Mouse (Mus musculus) CH12.LX (cell line): ENCODE data around the gene Gli2. TPM values are rescaled to one million over a fixed set of nuclear protein-coding genes. Genes with fewer than 3 reads are reported as not detected.

Experiments used
- DNase-seq: peaks from one replicate; pipeline ENCODE4 v3.0.0-alpha.2; 2013; ENCODE audit errors: extremely low read depth
- H3K27ac ChIP-seq: 2 replicates; pipeline ENCODE4 v1.5.1; 2012; ENCODE audit warnings: low read depth, mild to moderate bottlenecking, control low read depth, moderate library complexity; ENCODE audit not compliant: insufficient read depth
- H3K27me3 ChIP-seq: replicated peaks from 2 replicates; pipeline ENCODE3; 2012; ENCODE audit warnings: inconsistent platforms
- H3K36me3 ChIP-seq, 2 experiments: replicated peaks in 1 of 2; 2 replicates each; pipeline versions ENCODE3 to v1.6.1; 2012; ENCODE audit warnings: inconsistent platforms in 1 of 2, low read length in 1 of 2, mild to moderate bottlenecking in 1 of 2, mixed read lengths in 1 of 2, moderate library complexity in 1 of 2; ENCODE audit not compliant: control insufficient read depth in 1 of 2, insufficient read depth in 1 of 2
- H3K4me1 ChIP-seq, 2 experiments: 2 replicates each; pipeline ENCODE4 v1.6.1; 2012; ENCODE audit warnings: inconsistent platforms in 1 of 2, moderate library complexity in 1 of 2; ENCODE audit not compliant: insufficient read depth in 2 of 2, control insufficient read depth in 1 of 2
- H3K4me2 ChIP-seq: 2 replicates; pipeline ENCODE4 v1.6.1; 2012; ENCODE audit warnings: low read depth, mild to moderate bottlenecking, control low read depth; ENCODE audit not compliant: poor library complexity, insufficient read depth, severe bottlenecking
- H3K4me3 ChIP-seq, 3 experiments: fragments of 150-350 bp in 1 of 3; sonication (generic) in 1 of 3; replicated peaks in 1 of 3; 2 replicates each; pipeline versions ENCODE3 to v1.5.1; 2011 to 2012; ENCODE audit warnings: low read depth in 2 of 3, low read length in 2 of 3, mild to moderate bottlenecking in 2 of 3, moderate library complexity in 2 of 3, control low read depth in 1 of 3, improper control_type of control experiment in 1 of 3, inconsistent platforms in 1 of 3, mixed read lengths in 1 of 3; ENCODE audit not compliant: poor library complexity in 1 of 3
- H3K79me2 ChIP-seq: replicated peaks from 2 replicates; pipeline ENCODE4 v1.6.1; 2012; ENCODE audit warnings: mild to moderate bottlenecking, moderate library complexity; ENCODE audit not compliant: control insufficient read depth, poor library complexity, insufficient read depth, severe bottlenecking; ENCODE audit errors: extremely low read depth
- H3K9ac ChIP-seq: 2 replicates; pipeline ENCODE4 v1.6.1; 2012; ENCODE audit warnings: low read depth, mild to moderate bottlenecking, control low read depth, moderate library complexity; ENCODE audit not compliant: insufficient read depth
- H3K9me3 ChIP-seq: replicated peaks from 2 replicates; pipeline ENCODE3; 2012; ENCODE audit warnings: low read length, inconsistent platforms, mixed read lengths
- E2F4 ChIP-seq: IDR thresholded peaks from 2 replicates; pipeline ENCODE4 v1.6.1; 2011; ENCODE audit warnings: low read depth, low read length, improper control_type of control experiment; ENCODE audit not compliant: insufficient replicate concordance
- GABPA ChIP-seq: IDR thresholded peaks from 2 replicates; pipeline ENCODE4 v1.6.1; 2012; ENCODE audit warnings: low read depth, low read length, improper control_type of control experiment, inconsistent platforms; ENCODE audit not compliant: insufficient replicate concordance
- MAX ChIP-seq: IDR thresholded peaks from 2 replicates; pipeline ENCODE4 v1.6.1; 2011; ENCODE audit warnings: low read length, improper control_type of control experiment
- MAZ ChIP-seq: IDR thresholded peaks from 2 replicates; pipeline ENCODE4 v1.6.1; 2012; ENCODE audit warnings: low read depth, mild to moderate bottlenecking, inconsistent platforms, low read length, improper control_type of control experiment, moderate library complexity
- MEF2A ChIP-seq: IDR thresholded peaks from 2 replicates; pipeline ENCODE4 v1.6.1; 2014; ENCODE audit warnings: low read depth, mild to moderate bottlenecking, inconsistent platforms, low read length, improper control_type of control experiment, borderline replicate concordance
- MXI1 ChIP-seq: IDR thresholded peaks from 2 replicates; pipeline ENCODE4 v1.6.1; 2011; ENCODE audit warnings: mild to moderate bottlenecking, low read depth, low read length, improper control_type of control experiment
- PAX5 ChIP-seq: IDR thresholded peaks from 2 replicates; pipeline ENCODE4 v1.6.1; 2012; ENCODE audit warnings: low read length, inconsistent platforms, mixed read lengths
- POLR2AphosphoS2 ChIP-seq: IDR thresholded peaks from 2 replicates; pipeline ENCODE4 v1.6.1; 2011; ENCODE audit warnings: low read depth, low read length, improper control_type of control experiment
- SIN3A ChIP-seq: IDR thresholded peaks from 2 replicates; pipeline ENCODE4 v1.6.1; 2012; ENCODE audit warnings: low read length, improper control_type of control experiment, inconsistent platforms
- ZKSCAN1 ChIP-seq: IDR thresholded peaks from 2 replicates; pipeline ENCODE4 v1.6.1; 2012; ENCODE audit warnings: low read depth, inconsistent platforms, low read length, improper control_type of control experiment, borderline replicate concordance
- dilution Hi-C: fragments of 300-500 bp; cut with MboI; formaldehyde crosslinking; loops from 2 replicates; pipeline ENCODE4 v1.14.3; 2020; ENCODE audit warnings: low sequenced_read_pairs; ENCODE audit not compliant: extremely low pct_unique_long_range_greater_than_20kb, extremely low pct_ligation_motif_present
- in situ Hi-C: fragments of 300-500 bp; cut with MboI; formaldehyde crosslinking; loops from 3 replicates; pipeline ENCODE4 v1.14.3; 2019; ENCODE audit warnings: low sequenced_read_pairs, low pct_ligation_motif_present, low pct_unique_long_range_greater_than_20kb, mixed read lengths
- polyA plus RNA-seq: library from polyadenylated mRNA; unstranded; fragments of >175 nt; gene quantifications from 2 replicates; pipeline ENCODE4 v1.2.1, GENCODE M21; 2012; ENCODE audit warnings: low read depth; ENCODE audit not compliant: insufficient read length
- total RNA-seq, 2 experiments: library from RNA; depleted of rRNA; stranded (reverse); fragments of 300-350 nt in 1 of 2; fragments of >200 nt in 1 of 2; gene quantifications; 2 replicates each; pipeline ENCODE4 v1.2.3; 2012 to 2014

The Gli2 gene
- total and polyA plus RNA-seq, 3 experiments: not detected

DNA sequence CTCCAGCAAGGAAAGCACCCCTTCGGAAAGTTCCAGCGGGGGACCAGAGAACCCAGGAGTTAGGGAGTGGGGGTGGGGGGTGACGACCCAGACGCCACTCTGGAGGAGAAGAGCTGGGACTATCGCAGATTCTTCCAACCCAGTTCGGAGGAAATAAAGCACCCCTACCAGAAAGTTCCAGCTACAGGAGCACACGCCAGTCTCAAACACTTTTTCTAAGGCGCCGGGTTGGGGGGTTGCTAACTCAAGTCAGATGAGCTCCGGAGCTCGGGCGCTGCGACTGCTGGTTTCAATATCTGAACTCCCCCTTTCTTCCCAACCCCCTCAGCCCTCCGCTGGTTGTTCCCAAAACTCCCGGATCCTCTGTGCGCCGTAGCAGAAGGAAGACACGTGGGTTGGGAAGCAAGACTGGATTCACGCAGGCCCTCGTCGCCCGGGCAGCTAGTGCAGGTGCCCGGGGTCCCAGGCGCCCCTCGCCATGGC, 494 bp upstream of the Gli2 start:
- TF ChIP-seq GABPA: no peak
- Histone ChIP-seq H3K4me3 (no peak overlapping the region), H3K4me1 (no peaks in the 10 kb centered on the region), H3K27me3 (no peaks in the 10 kb centered on the region), H3K36me3 (no peaks in the 10 kb centered on the region), H3K9ac (no peak overlapping the region), H3K9me3 (peaks cover 87% of the 10 kb centered on the region), H3K4me2 (no peak overlapping the region), H3K79me2 (no peaks in the 10 kb centered on the region), H3K27ac (no peak overlapping the region)
- dilution Hi-C loops: no loop called here
- in situ Hi-C loops: no loop called here
- DNase-seq: no peak

DNA sequence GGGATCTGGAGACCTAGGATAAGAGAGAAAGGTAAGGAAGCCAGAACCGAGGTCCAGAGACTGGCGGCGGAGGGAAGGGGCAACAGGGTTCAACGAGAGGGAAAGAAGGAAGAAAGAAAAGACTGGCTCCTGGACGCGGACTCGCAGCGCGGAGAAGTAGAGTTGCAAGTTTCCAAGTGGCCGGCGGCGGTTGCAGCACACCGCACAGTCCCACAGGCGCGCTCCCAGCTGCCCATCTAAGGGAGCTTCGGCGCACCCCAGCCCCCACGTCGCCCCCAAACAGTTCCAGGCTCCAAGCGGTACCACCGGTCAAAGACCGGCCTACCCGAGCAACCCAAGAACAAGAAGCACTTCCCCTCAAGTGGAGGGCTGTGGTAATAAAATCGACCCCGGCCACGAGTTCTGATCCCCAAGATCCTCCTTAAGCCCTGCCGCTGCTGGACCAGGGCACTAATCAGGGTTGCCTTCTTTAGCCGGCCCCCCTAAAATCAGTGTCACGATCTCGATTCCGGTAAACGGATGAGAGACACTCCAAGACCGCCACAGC, 715 bp downstream of the Gli2 start:
- Histone ChIP-seq H3K4me1 (no peaks in the 10 kb centered on the region), H3K36me3 (no peaks in the 10 kb centered on the region), H3K9me3 (peaks cover 84% of the 10 kb centered on the region), H3K4me3 (no peak overlapping the region), H3K9ac (no peak overlapping the region), H3K79me2 (no peaks in the 10 kb centered on the region), H3K27ac (no peak overlapping the region), H3K27me3 (no peaks in the 10 kb centered on the region), H3K4me2 (no peak overlapping the region)
- dilution Hi-C loops (no loop called here), in situ Hi-C loops (no loop called here)
- no peak for DNase-seq
- TF ChIP-seq PAX5 (no peak), E2F4 (no peak)

DNA sequence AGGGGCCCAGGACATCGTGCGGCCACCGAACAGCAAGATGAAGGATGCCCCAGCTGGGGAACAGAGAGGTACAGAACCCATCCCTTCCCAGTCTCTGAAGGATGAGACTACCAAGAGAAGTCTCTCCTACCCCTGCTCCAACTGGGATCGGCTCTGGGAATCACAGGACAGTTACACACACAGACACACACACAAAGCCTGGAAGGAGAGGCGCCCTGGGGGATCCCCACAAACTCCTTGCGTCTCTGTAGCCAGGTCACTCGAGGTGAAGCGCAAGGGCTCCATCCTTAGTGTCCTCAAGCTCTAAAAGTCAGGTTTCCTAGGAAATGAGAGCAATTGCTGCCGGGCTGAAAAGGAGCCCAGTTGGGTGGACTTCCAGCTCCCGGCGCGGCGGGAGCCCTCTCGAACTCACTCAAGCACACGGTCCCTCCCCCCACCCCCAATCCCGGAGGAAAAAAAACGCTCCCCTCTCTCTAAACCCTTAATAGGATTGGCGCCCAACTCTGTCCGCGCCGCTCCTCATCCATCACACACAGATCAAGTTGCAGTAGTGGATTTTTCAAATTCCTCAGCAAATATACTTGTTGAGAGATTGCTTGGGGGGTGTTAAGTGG, 1.4 kb downstream of the Gli2 start:
- H3K9me3 ChIP-seq: peaks cover 84% of the 10 kb centered on the region
- dilution Hi-C loops (no loop called here), in situ Hi-C loops (no loop called here)
- TF ChIP-seq MAX: no peak
- no peak for TF ChIP-seq SIN3A
- no peak for TF ChIP-seq MAZ
- TF ChIP-seq ZKSCAN1: no peak
- TF ChIP-seq MEF2A: no peak
- no peak for TF ChIP-seq MXI1
- no peak for TF ChIP-seq POLR2AphosphoS2
- H3K27me3 ChIP-seq: no peaks in the 10 kb centered on the region
- no peaks in the 10 kb centered on the region for H3K36me3 ChIP-seq
- no peaks in the 10 kb centered on the region for H3K4me1 ChIP-seq
- no peak overlapping the region for H3K9ac ChIP-seq
- no peak for DNase-seq
- H3K4me3 ChIP-seq: no peak overlapping the region
- H3K79me2 ChIP-seq: no peaks in the 10 kb centered on the region
- no peak overlapping the region for H3K27ac ChIP-seq
- no peak overlapping the region for H3K4me2 ChIP-seq
